Mouse (Mus musculus) kidney, postnatal 0 days (tissue): Measurements from ENCODE around the gene Tmem262. TPM values are rescaled to one million over a fixed set of nuclear protein-coding genes. Genes with fewer than 3 reads are reported as not detected.

ENCODE experiments used
- ATAC-seq: fragments of 200-750 bp; cut with Nextera tagmentation; replicated peaks from 2 replicates; pipeline ENCODE4 v1.8.0; 2017; ENCODE audit warnings: low read depth, moderate number of reproducible peaks, moderate TSS enrichment, moderate library complexity; ENCODE audit not compliant: low FRiP score
- DNase-seq: peaks from one replicate; pipeline ENCODE4 v3.0.0-alpha.2; 2016; ENCODE audit warnings: low spot score
- H3K27ac ChIP-seq: fragments of 300-500 bp; sonication (generic); 2 replicates; pipeline ENCODE4 v1.5.1; 2014; ENCODE audit warnings: mild to moderate bottlenecking
- H3K27me3 ChIP-seq: fragments of 300-500 bp; sonication (generic); 2 replicates; pipeline ENCODE4 v1.6.1; 2014; ENCODE audit warnings: low read length, mixed read lengths; ENCODE audit not compliant: insufficient read depth
- H3K36me3 ChIP-seq: fragments of 300-500 bp; sonication (generic); 2 replicates; pipeline ENCODE4 v1.6.1; 2014; ENCODE audit warnings: low read length, mixed read lengths; ENCODE audit not compliant: insufficient read depth
- H3K4me1 ChIP-seq: fragments of 300-500 bp; sonication (generic); replicated peaks from 2 replicates; pipeline ENCODE4 v1.6.1; 2014; ENCODE audit warnings: antibody characterized with exemption, low read length, mixed read lengths; ENCODE audit not compliant: insufficient read depth
- H3K4me2 ChIP-seq: fragments of 300-500 bp; sonication (generic); 2 replicates; pipeline ENCODE4 v1.6.1; 2014; ENCODE audit warnings: mild to moderate bottlenecking, low read length, moderate library complexity, mixed read lengths
- H3K4me3 ChIP-seq: fragments of 300-500 bp; sonication (generic); replicated peaks from 2 replicates; pipeline ENCODE4 v1.5.1; 2014; ENCODE audit warnings: low read depth, low read length
- H3K9ac ChIP-seq: fragments of 300-500 bp; sonication (generic); 2 replicates; pipeline ENCODE4 v1.6.1; 2014; ENCODE audit warnings: low read depth, low read length
- H3K9me3 ChIP-seq: fragments of 300-500 bp; sonication (generic); replicated peaks from 2 replicates; pipeline ENCODE4 v1.6.1; 2016; ENCODE audit warnings: low read length, inconsistent platforms, mixed read lengths
- CTCF ChIP-seq: IDR thresholded peaks from 2 replicates; pipeline ENCODE4 v1.5.1; 2016; ENCODE audit warnings: antibody characterized with exemption, low read depth, mild to moderate bottlenecking, moderate library complexity
- WGBS: fragments of 180-500 bp; shearing (Covaris S2); extraction: QIAGEN DNeasy Blood & Tissue Kit; methylation state at CpG from one replicate; pipeline ENCODE4 v1.1.7; 2014; 5-methylcytosine and 5-hydroxymethylcytosine counted together
- polyA plus RNA-seq: library from polyadenylated mRNA; unstranded; fragments of >200 nt; fragmentation: Nextera tagmentation; extraction: Ambion mirVana; gene quantifications from 2 replicates; pipeline ENCODE4 v1.2.1, GENCODE M21; 2015

Gene Tmem262
- not detected in 2 replicates for polyA plus RNA-seq

DNA sequence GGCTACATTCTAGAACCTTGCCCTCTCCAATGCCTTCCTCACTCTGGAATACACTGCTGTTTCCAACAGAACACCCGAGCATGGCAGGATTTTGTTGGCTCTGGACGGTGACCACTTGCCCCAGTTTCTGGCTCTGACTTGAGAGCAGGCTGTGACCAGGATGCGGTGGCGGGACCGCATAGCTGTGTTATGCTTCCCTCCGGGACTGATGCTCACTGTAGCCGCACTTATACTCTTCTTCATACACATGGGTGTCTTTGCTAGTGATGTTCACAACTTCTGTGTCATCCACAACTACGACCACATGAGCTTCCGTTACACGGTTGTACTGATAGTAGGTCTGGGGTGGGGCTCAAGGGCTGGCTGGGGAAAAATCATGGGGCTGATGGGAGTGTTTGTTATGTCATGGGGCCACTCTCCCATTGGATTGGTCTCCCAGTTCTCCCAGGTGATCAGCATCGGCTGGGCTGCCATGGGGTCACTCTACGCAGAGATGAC is at the start of gene Tmem262:
TSS of gene Tmem262 (plus strand) at position 51 of the 498 bp plus-strand sequence.
- whole genome bisulfite sequencing: 96% methylated on average over 12 of the region's 12 CpGs
- ATAC-seq: no peak
- TF ChIP-seq CTCF: no peak

DNA sequence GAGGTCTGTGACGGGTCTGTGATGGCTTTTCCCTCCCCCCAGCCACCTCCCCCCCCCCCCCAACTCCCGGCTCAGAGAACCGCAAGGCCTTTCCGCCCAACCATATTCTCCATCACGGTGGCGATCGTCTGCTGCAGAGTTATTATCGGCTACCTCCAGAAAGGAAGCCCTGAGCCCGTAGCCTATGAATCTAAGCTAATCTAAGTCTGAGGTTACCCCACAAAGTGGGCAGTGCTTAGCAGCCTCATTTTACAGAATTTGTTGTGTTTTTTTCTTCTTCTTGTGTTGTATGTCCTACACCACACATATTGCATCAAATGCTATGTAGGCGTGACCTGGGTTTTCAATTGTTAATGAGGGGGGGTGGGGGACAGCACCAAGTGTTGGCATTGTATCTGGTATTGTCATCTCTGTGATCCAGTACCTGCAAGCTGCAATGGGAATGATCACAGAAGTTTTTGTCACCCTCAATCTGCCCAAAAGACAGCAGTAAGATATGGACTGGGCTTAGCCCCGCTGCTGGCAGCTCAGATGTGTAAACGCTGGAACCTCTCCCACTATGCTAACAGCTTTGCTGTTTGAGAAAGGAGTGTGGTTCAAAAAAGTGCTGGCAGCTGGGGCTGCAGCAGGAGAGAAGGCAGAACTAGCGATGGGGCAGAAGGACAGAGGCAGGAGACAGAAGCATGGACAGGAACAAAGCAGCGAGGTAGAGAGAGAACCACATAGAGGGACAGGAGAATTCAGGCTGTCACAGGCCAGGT is 49.1 kb upstream of the Tmem262 start:
- Histone ChIP-seq H3K4me1 (no peaks in the 10 kb centered on the region), H3K9ac (no peak overlapping the region), H3K36me3 (no peaks in the 10 kb centered on the region), H3K27me3 (no peaks in the 10 kb centered on the region), H3K4me2 (no peak overlapping the region), H3K9me3 (no peaks in the 10 kb centered on the region), H3K27ac (no peak overlapping the region), H3K4me3 (no peak overlapping the region)
- no peak for TF ChIP-seq CTCF
- no peak for ATAC-seq
- 68% methylated on average over 14 of the region's 14 CpGs for WGBS
- no peak for DNase-seq

More for the DNA sequence above, at the start of gene Tmem262:
- Histone ChIP-seq H3K9ac (no peak within 1 kb of the TSS), H3K36me3 (peaks cover 28% of the 10 kb centered on the region), H3K27ac (no peak within 1 kb of the TSS), H3K4me3 (no peak within 1 kb of the TSS), H3K4me2 (no peak within 1 kb of the TSS), H3K9me3 (no peaks in the 10 kb centered on the region), H3K27me3 (no peaks in the 10 kb centered on the region), H3K4me1 (peaks cover 15% of the 10 kb centered on the region)
- no peak for DNase-seq

DNA sequence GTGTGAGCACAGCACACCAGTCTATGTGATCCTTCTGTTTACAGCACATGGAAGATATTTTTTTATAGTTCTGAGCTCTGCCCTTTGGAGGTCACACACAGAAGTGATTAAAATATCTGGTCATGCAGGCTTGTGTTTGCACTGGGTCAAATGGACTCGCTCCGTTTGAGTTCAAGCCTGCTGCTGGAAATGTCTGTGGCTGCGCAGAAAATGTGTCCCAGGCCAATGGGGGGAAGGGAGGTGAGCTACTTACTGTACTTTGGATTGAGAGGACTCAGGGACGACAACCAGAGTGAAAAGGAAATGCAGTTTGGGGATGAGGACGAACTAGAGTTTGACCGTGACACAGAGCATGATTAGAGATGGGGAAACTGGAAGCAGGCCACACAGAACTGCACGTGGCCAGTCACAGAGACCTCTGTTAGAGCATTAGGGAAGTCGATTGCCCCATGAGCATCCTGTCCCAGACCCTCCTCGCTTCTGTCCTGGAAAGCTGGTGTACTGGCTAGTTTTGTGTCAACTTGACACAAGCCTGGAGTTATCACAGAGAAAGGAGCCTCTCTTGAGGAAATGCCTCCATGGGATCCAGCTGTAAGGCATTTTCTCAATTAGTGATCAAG is 43.8 kb upstream of the Tmem262 start:
- Histone ChIP-seq H3K27ac (no peak overlapping the region), H3K4me2 (no peak overlapping the region), H3K27me3 (no peaks in the 10 kb centered on the region), H3K4me3 (no peak overlapping the region), H3K4me1 (no peaks in the 10 kb centered on the region), H3K9ac (no peak overlapping the region), H3K9me3 (no peaks in the 10 kb centered on the region), H3K36me3 (no peaks in the 10 kb centered on the region)
- TF ChIP-seq CTCF: no peak
- WGBS: 65% methylated on average over 9 of the region's 9 CpGs
- DNase-seq: no peak
- no peak for ATAC-seq

DNA sequence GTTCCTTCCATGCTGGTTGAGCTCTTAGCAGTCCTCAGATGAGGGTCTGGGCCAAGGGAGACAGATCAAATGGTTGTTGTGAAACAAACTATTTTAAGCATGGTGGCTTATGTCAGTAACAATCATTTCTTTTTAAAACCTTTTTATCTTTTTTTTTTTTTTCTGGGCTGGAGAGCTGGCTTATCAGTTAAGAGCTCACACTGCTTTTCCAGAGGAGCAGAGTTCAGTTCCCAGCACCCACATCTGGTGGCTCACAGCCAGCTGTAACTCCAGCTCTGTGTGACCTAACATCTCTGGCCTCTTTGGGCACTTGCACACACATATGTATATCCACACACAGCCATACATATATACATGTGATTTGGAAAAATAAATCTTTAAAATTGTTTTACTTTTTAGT is 42.1 kb upstream of the Tmem262 start:
- Histone ChIP-seq H3K4me2 (no peak overlapping the region), H3K27ac (no peak overlapping the region), H3K4me3 (no peak overlapping the region), H3K9me3 (no peaks in the 10 kb centered on the region), H3K27me3 (no peaks in the 10 kb centered on the region), H3K4me1 (peaks cover 5% of the 10 kb centered on the region; the same call in 1 of the 2 replicates), H3K9ac (no peak overlapping the region), H3K36me3 (no peaks in the 10 kb centered on the region)
- no peak for TF ChIP-seq CTCF
- ATAC-seq (no peak), DNase-seq (no peak)

DNA sequence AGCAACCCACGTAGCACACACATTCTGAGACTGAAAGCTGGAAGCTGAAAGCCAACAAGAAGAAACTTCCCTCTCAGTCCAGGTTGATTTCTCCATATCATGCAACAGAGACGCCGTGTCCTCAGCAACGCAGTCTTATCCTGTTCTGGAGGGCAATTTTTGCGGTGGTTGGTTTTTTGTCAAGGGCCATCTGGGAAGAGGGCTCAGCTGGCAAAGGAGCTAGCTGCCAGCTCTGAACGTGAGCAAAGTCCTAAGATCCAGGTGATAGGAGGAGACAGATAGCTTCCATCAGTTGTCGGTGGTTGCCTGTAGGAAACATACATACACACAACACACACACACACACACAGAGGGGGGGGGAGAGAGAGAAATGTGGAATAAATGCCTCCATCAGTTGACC is 41.5 kb upstream of the Tmem262 start:
- no peak overlapping the region for H3K9ac ChIP-seq
- TF ChIP-seq CTCF: no peak
- no peaks in the 10 kb centered on the region for H3K36me3 ChIP-seq
- peaks cover 5% of the 10 kb centered on the region; the same call in 1 of the 2 replicates for H3K4me1 ChIP-seq
- DNase-seq: no peak
- H3K4me2 ChIP-seq: no peak overlapping the region
- no peak overlapping the region for H3K27ac ChIP-seq
- no peaks in the 10 kb centered on the region for H3K27me3 ChIP-seq
- H3K9me3 ChIP-seq: no peaks in the 10 kb centered on the region
- no peak overlapping the region for H3K4me3 ChIP-seq
- no peak for ATAC-seq
- 72% methylated on average over 7 of the region's 7 CpGs for WGBS

DNA sequence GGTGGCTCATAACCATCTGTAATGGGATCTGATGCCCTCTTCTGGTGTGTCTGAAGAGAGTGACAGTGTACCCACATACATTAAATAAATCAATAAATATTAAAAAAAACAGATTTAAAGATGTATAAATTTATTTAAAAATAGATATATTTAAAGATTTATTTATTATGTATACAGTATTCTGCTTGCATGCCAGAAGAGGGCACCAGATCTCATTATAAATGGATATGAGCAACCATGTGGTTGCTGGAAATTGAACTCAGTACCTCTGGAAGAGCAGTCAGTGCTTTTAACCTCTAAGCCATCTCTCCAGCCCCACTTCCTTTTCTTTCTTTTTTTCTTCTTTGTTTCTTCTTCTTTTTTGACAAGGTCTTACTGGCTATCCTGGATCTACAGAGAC is 39.8 kb upstream of the Tmem262 start:
- ATAC-seq (no peak), DNase-seq (no peak)
- TF ChIP-seq CTCF: peak; percentile 43
- Histone ChIP-seq H3K27ac (no peak overlapping the region), H3K4me2 (no peak overlapping the region), H3K27me3 (no peaks in the 10 kb centered on the region), H3K9me3 (no peaks in the 10 kb centered on the region), H3K4me3 (no peak overlapping the region), H3K9ac (no peak overlapping the region), H3K36me3 (no peaks in the 10 kb centered on the region), H3K4me1 (peaks cover 5% of the 10 kb centered on the region; the same call in 1 of the 2 replicates)
